Mouse (Mus musculus) myocyte (in vitro differentiated cells): Measurements from ENCODE around the gene Midn. TPM values are rescaled to one million over a fixed set of nuclear protein-coding genes. Genes with fewer than 3 reads are reported as not detected.

Experiments used
- H3K27me3 ChIP-seq: one replicate; pipeline ENCODE4 v1.6.1; 2011; ENCODE audit not compliant: control insufficient read depth, insufficient read depth, insufficient read length
- H3K36me3 ChIP-seq: one replicate; pipeline ENCODE4 v1.6.1; 2011; ENCODE audit not compliant: control insufficient read depth, insufficient read depth
- H3K4me2 ChIP-seq: one replicate; pipeline ENCODE4 v1.6.1; 2011; ENCODE audit warnings: low read depth, control low read depth
- H3K4me3 ChIP-seq: one replicate; pipeline ENCODE4 v1.5.1; 2011; ENCODE audit warnings: mild to moderate bottlenecking, control low read depth, moderate library complexity
- H3K79me2 ChIP-seq: one replicate; pipeline ENCODE4 v1.6.1; 2011; ENCODE audit not compliant: control insufficient read depth, insufficient read depth
- H3ac ChIP-seq: one replicate; pipeline ENCODE4 v1.6.1; 2011; ENCODE audit not compliant: control insufficient read depth, insufficient read length
- CEBPB ChIP-seq: IDR thresholded peaks from 2 replicates; pipeline ENCODE4 v1.6.1; 2011; ENCODE audit warnings: mild to moderate bottlenecking, moderate library complexity; ENCODE audit not compliant: poor library complexity, insufficient read depth, severe bottlenecking
- E2F4 ChIP-seq: IDR thresholded peaks from one replicate; pipeline ENCODE4 v1.6.1; 2011; ENCODE audit warnings: mild to moderate bottlenecking, control low read depth, moderate library complexity; ENCODE audit not compliant: insufficient read depth
- MAX ChIP-seq: IDR thresholded peaks from one replicate; pipeline ENCODE4 v1.6.1; 2011; ENCODE audit warnings: low read depth, mild to moderate bottlenecking, control low read depth
- MYOD1 ChIP-seq, 3 experiments: IDR thresholded peaks; one replicate each; pipeline ENCODE4 v1.6.1; 2011; ENCODE audit warnings: control low read depth in 2 of 3, low read depth in 2 of 3, mild to moderate bottlenecking in 2 of 3, moderate library complexity in 1 of 3; ENCODE audit not compliant: insufficient read length in 2 of 3, control insufficient read depth in 1 of 3
- MYOG ChIP-seq, 3 experiments: IDR thresholded peaks; one replicate each; pipeline ENCODE4 v1.6.1; 2011; ENCODE audit warnings: control low read depth in 2 of 3, low read depth in 2 of 3, mild to moderate bottlenecking in 2 of 3; ENCODE audit not compliant: insufficient read length in 2 of 3, control insufficient read depth in 1 of 3, insufficient read depth in 1 of 3
- POLR2A ChIP-seq: IDR thresholded peaks from one replicate; pipeline ENCODE4 v1.6.1; 2011; ENCODE audit warnings: low read depth, mild to moderate bottlenecking, control low read depth, moderate library complexity; ENCODE audit not compliant: insufficient read length
- POLR2AphosphoS2 ChIP-seq: IDR thresholded peaks from one replicate; pipeline ENCODE4 v1.6.1; 2011; ENCODE audit warnings: low read depth, control low read depth; ENCODE audit not compliant: insufficient read length
- REST ChIP-seq: IDR thresholded peaks from one replicate; pipeline ENCODE4 v1.6.1; 2011; ENCODE audit warnings: mild to moderate bottlenecking, control low read depth, moderate library complexity; ENCODE audit not compliant: insufficient read depth, insufficient read length
- SRF ChIP-seq: IDR thresholded peaks from one replicate; pipeline ENCODE4 v1.6.1; 2011; ENCODE audit warnings: low read depth; ENCODE audit not compliant: control insufficient read depth, insufficient read length
- TCF12 ChIP-seq: IDR thresholded peaks from one replicate; pipeline ENCODE4 v1.6.1; 2011; ENCODE audit warnings: mild to moderate bottlenecking, control low read depth; ENCODE audit not compliant: poor library complexity, insufficient read depth, severe bottlenecking
- TCF3 ChIP-seq: IDR thresholded peaks from one replicate; pipeline ENCODE4 v1.6.1; 2011; ENCODE audit warnings: low read depth, control low read depth; ENCODE audit not compliant: insufficient read length
- USF1 ChIP-seq: IDR thresholded peaks from one replicate; pipeline ENCODE4 v1.6.1; 2011; ENCODE audit warnings: low read depth, mild to moderate bottlenecking, control low read depth, moderate library complexity
- polyA plus RNA-seq: library from polyadenylated mRNA; unstranded; fragments of >200 nt; fragmentation: generic; extraction: Trizol; gene quantifications from one replicate; pipeline ENCODE4 v1.2.1, GENCODE M21; 2012; ENCODE audit warnings: missing spikeins

Midn gene
- polyA plus RNA-seq, 1 experiment, result 131 TPM

DNA sequence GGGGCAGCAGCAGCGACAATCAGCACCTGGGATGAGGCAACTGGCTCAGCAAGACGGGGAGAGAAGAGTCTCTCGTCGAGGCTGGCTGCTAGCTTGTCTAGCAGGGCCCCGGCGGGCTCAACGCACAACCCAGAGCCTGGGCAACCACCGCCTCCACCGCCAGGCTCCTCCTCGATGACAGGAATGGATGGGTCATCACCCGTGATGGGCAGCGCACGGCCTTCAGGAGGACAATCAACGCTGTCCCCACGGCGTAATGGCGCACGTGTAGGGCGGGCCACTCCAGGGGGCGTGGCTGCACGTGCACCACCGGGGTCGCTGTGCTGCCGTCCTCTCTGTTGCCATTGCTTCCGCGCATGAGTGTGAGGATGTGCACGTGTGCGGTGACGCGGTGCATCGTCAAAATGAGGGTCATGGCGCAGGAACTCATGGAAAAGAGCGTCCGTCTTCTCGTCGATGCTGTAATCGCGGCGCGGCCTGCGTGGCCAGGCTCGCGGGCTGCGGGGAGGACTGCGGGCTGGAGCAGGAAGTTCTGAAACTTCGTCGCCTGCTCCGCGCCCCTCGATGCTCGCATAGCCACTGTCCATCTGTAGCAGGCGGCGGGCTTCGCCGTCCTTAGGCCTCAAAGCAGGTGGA is 16.6 kb upstream of the Midn start:
- Histone ChIP-seq H3K36me3 (peaks cover 6% of the 10 kb centered on the region), H3K4me2 (no peak overlapping the region)

DNA sequence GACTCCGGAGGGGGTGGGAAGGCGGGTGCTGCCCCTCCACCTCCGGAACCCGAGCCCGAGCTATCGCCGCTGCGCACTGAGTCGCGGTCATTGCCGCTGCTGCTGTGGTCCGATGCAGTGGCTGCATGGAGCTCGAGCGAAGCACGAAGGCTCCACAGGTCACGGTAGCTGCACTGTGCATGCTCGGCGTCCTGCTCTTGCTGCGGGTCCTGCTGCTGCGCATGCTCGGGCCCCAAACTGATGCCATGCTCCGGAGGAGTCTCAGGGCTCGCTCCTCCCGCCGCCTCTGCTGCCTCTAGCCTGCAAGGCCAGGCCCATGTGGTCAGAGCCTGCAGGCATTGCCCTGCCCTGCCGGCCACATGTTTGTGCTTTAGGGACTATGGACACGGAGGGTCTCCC is 16.1 kb upstream of the Midn start:
- TF ChIP-seq POLR2A, result no peak
- no peak for TF ChIP-seq CEBPB
- no peak for TF ChIP-seq E2F4
- H3K27me3 ChIP-seq, result no peaks in the 10 kb centered on the region
- H3ac ChIP-seq, result no peak overlapping the region
- peaks cover 2% of the 10 kb centered on the region for H3K79me2 ChIP-seq
- peaks cover 6% of the 10 kb centered on the region for H3K36me3 ChIP-seq
- no peak overlapping the region for H3K4me2 ChIP-seq
- H3K4me3 ChIP-seq, result no peak overlapping the region

More for the DNA sequence above, 16.6 kb upstream of the Midn start:
- no peaks in the 10 kb centered on the region for H3K27me3 ChIP-seq
- H3K4me3 ChIP-seq, result no peak overlapping the region
- no peak for TF ChIP-seq REST
- peak; percentile 86 for TF ChIP-seq POLR2AphosphoS2
- peak; percentile 57 for TF ChIP-seq POLR2A
- TF ChIP-seq USF1, result no peak
- no peak for TF ChIP-seq CEBPB
- no peak for TF ChIP-seq MAX
- no peak for TF ChIP-seq TCF3
- no peak for TF ChIP-seq MYOG (IDR thresholded peaks at IDR 0.05; ENCODE audit: control insufficient read depth in 1 of 3, insufficient read depth in 1 of 3, insufficient read length in 2 of 3, low read depth in 2 of 3)
- no peak for TF ChIP-seq SRF
- no peak for TF ChIP-seq TCF12
- TF ChIP-seq E2F4, result no peak
- TF ChIP-seq MYOD1 (IDR thresholded peaks at IDR 0.05; ENCODE audit: control insufficient read depth in 1 of 3, insufficient read length in 2 of 3, low read depth in 2 of 3), result no peak
- peaks cover 7% of the 10 kb centered on the region for H3K79me2 ChIP-seq
- no peak overlapping the region for H3ac ChIP-seq

DNA sequence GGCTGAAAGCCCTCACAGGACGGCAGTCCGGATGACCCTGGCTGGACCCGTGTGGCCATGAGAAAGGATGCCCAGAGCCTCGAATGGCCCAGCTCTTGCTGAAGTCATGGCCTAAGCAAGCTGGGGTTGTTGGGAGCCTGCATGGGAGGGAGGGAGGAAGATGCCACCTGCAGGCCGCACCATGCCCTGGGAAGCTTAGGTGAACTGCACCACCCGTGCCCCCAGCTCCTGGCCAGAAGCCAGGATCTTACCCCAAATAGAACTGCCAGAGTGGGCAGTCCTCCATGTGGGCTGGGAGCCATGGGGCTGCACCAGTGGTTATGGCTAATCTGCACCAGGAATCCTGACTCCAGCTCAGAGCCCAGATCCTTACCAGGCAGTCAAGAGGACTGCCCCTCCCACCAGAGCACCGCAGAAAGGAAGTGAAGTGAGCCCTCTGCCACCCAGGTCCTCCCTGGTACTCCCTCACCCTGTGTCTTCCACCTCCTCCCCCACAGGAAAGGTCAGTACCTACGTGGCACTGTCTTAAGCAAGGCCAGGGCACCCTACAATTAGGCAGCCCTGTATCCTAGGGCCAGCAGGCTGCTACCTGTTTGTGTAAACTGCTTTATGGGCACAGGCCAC is 14.7 kb upstream of the Midn start:
- no peaks in the 10 kb centered on the region for H3K79me2 ChIP-seq
- no peak overlapping the region for H3K4me2 ChIP-seq
- H3K36me3 ChIP-seq, result peaks cover 6% of the 10 kb centered on the region
- no peaks in the 10 kb centered on the region for H3K27me3 ChIP-seq
- TF ChIP-seq MYOD1 (IDR thresholded peaks at IDR 0.05; ENCODE audit: control insufficient read depth in 1 of 3, insufficient read length in 2 of 3, low read depth in 2 of 3) (no peak), POLR2AphosphoS2 (peak; percentile 74), USF1 (no peak), REST (no peak), TCF12 (no peak), POLR2A (no peak), TCF3 (no peak)
- H3K4me3 ChIP-seq, result no peak overlapping the region
- H3ac ChIP-seq, result no peak overlapping the region

- H3K79me2 ChIP-seq, result no peaks in the 10 kb centered on the region
- H3K27me3 ChIP-seq, result no peaks in the 10 kb centered on the region
- H3ac ChIP-seq, result no peak overlapping the region
- no peak for TF ChIP-seq E2F4
- no peak for TF ChIP-seq MAX
- TF ChIP-seq POLR2A, result no peak
- no peak for TF ChIP-seq TCF12
- no peak for TF ChIP-seq USF1
- no peak for TF ChIP-seq MYOD1 (IDR thresholded peaks at IDR 0.05; ENCODE audit: control insufficient read depth in 1 of 3, insufficient read length in 2 of 3, low read depth in 2 of 3)
- TF ChIP-seq CEBPB, result no peak
- TF ChIP-seq TCF3, result no peak
- no peak for TF ChIP-seq REST
- no peak for TF ChIP-seq POLR2AphosphoS2
- no peak for TF ChIP-seq SRF
- no peak for TF ChIP-seq MYOG (IDR thresholded peaks at IDR 0.05; ENCODE audit: control insufficient read depth in 1 of 3, insufficient read depth in 1 of 3, insufficient read length in 2 of 3, low read depth in 2 of 3)
- no peak overlapping the region for H3K4me3 ChIP-seq
- H3K36me3 ChIP-seq, result peaks cover 6% of the 10 kb centered on the region
- H3K4me2 ChIP-seq, result no peak overlapping the region
Measured at GRCm38 (mm10) chr10:80134421-80134820, 13.7 kb upstream of the Midn start.

DNA sequence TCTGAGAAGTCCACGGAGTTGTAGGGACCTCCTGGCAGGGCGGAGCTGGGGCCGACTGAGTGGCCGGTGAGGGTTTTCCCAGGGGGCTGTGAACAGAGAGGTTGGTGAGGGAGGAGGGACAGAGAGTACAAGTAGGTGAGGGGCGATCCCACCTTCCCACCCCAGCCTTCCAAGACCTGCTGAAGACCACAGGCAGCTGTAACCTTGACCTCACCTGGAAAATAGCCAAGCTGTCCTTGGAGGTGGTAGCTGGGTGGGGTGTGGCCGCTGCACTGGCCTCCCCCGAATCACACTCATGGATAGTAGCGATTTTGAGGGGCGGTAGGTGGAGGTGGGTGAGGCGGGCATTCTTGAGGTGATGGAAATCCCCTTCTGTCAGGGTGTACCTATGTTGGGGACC is 12.9 kb upstream of the Midn start:
- H3ac ChIP-seq, result no peak overlapping the region
- peaks cover 4% of the 10 kb centered on the region for H3K36me3 ChIP-seq
- no peak overlapping the region for H3K4me3 ChIP-seq

More for the DNA sequence above, 12.9 kb upstream of the Midn start:
- no peak for TF ChIP-seq MAX
- no peak for TF ChIP-seq USF1
- TF ChIP-seq E2F4, result no peak
- no peak for TF ChIP-seq TCF12
- no peaks in the 10 kb centered on the region for H3K79me2 ChIP-seq
- H3K27me3 ChIP-seq, result no peaks in the 10 kb centered on the region
- no peak overlapping the region for H3K4me2 ChIP-seq
